Mouse (Mus musculus) Patski (cell line): ENCODE results near the gene Inhbe. TPM values are rescaled to one million over a fixed set of nuclear protein-coding genes. Genes with fewer than 3 reads are reported as not detected.

Source experiments
- ATAC-seq: fragments of 100-300 bp; one replicate; pipeline ENCODE4 v1.8.0; 2021
- CTCF ChIA-PET: fragments of 350-600 bp; sonication (Branson Sonifier 250); formaldehyde crosslinking; loops from one replicate; lab custom pipeline; 2022; ENCODE audit warnings: inconsistent platforms; lab: Charles Lee
- POLR2A ChIA-PET: fragments of 350-600 bp; sonication (Branson Sonifier 250); formaldehyde crosslinking; loops from one replicate; lab custom pipeline; 2022; ENCODE audit warnings: antibody characterized with exemption, inconsistent platforms; lab: Charles Lee
- DNase-seq: peaks from one replicate; pipeline ENCODE4 v3.0.0-alpha.2; 2011; ENCODE audit warnings: low read depth, low spot score
- H3K27me3 ChIP-seq: fragments of 371-371 bp; one replicate; pipeline ENCODE4 v1.5.1; 2021
- CTCF ChIP-seq: fragments of 100-300 bp; IDR thresholded peaks from one replicate; pipeline ENCODE4 v1.5.1; 2021
- in situ Hi-C: fragments of 300-500 bp; cut with MboI; formaldehyde crosslinking; loops from 3 replicates; pipeline ENCODE4 v1.11.1; 2018; ENCODE audit warnings: low pct_unique_long_range_greater_than_20kb, mixed read lengths
- polyA plus RNA-seq: library from polyadenylated mRNA; unstranded; gene quantifications from one replicate; pipeline ENCODE4 v1.2.3, GENCODE M21; 2021

The Inhbe gene
- polyA plus RNA-seq, 1 experiment from 2014 or later: 0.01 TPM

DNA sequence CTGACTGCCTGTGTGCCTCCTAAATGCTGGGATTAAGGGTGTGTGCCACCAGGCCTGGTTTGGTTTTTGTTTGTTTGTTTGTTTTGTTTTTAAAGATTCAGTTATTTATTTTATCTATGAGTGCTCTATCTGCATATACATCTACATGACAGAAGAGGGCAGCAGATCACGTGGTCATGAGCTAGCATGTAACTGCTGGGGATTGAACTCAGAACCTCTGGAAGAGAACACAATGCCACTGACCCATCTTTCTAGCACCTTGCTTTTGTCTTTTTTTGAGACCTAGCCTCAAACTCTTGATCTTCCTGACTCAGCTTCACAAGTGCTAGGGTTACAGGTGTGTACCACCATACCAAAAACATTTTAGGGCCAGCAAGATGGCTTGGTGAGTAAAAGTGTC is 18.9 kb downstream of the Inhbe start:
- ATAC-seq (no peak), DNase-seq (no peak)
- CTCF ChIA-PET: interaction anchor here (1.2 kb wide), 1 partner anchor 77 kb away, joined by 3 read pairs; no protein-coding TSS in a partner anchor
- POLR2A ChIA-PET: no interaction called here
- peaks cover 5% of the 10 kb centered on the region for H3K27me3 ChIP-seq
- TF ChIP-seq CTCF: no peak
- in situ Hi-C loops: no loop called here

DNA sequence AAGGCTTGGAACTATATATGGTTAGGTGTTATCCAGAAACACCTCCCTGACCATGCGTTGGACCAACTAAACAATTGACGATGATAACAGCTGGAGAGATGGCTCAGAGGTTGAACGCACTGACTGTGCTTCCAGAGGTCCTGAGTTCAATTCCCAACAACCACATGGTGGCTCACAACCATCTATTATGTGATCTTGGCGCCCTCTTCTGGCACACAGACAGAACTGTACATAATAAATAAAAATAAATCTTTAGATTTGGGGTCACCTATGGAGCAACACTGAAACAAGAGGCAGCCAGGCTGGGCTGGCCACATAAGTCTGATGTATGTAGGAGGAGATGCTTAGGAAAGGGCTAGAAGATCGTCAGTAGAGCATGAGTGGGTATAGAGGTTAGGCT is 21.1 kb downstream of the Inhbe start:
- no peak for TF ChIP-seq CTCF
- CTCF ChIA-PET: no interaction called here
- peaks cover 10% of the 10 kb centered on the region for H3K27me3 ChIP-seq
- ATAC-seq: no peak
- POLR2A ChIA-PET: interaction anchor here (0.6 kb wide), 1 partner anchor 198 kb away, joined by 5 read pairs; no protein-coding TSS in a partner anchor
- in situ Hi-C loops: no loop called here
- DNase-seq: no peak

DNA sequence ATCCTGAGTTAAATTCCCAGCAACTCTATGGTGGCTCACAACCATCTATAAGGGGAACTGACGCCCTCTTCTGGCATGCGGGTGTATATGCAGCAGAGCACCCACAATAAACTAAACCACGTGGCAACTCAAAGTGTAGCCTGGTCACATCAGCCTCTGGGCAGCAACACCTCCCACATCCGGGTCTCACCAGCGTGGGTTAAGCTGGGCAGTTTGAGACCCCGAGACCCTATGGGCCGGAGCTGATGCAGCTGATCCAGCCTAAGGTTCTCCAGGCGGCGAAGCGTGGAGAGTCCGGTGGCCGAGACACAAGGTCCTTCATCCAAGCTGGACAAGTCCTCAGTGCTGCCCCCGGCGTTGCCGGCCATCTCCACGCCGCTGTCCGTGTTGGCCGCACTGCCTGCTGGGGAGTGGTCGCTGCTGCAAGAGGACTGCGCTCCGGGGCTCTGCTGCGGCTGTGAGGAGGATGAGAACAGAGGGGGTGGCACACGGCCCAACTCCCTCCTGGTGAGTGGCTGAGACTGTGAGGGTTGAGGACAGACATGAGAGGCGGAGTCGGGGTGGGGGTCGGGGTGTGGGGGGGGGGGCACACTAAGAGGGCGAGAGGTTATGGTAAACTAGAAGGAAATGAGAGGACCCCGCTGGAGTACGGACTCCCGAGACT is 21.9 kb downstream of the Inhbe start:
- ATAC-seq (no peak), DNase-seq (no peak)
- POLR2A ChIA-PET: no interaction called here
- in situ Hi-C loops: no loop called here
- no peak for TF ChIP-seq CTCF
- peaks cover 10% of the 10 kb centered on the region for H3K27me3 ChIP-seq
- CTCF ChIA-PET: no interaction called here

DNA sequence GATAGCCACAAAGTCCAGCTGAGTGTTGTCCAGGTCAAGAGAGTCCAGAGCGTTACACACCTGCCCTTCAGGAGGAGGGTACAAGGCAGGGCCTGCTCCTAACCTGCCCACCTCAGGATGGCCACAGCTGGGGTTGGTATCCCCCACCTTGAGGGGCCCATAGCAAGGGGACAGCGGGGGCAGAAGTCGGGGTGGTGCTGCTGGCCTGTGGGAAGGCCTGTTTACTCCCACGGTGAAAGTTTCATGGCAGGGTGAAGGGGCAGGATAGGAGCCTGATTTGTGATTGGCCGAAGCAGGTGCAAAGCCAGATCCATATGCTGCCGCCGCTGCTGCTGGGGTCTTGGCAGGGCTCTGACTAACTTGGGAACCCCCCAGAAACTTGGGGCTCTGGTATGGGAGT is 24.0 kb downstream of the Inhbe start:
- peaks cover 18% of the 10 kb centered on the region for H3K27me3 ChIP-seq
- ATAC-seq: no peak
- POLR2A ChIA-PET: no interaction called here
- in situ Hi-C loops: no loop called here
- CTCF ChIA-PET: interaction anchor here (0.8 kb wide), 1 partner anchor 8 kb away, joined by 4 read pairs; no protein-coding TSS in a partner anchor
- no peak for DNase-seq
- TF ChIP-seq CTCF: no peak

DNA sequence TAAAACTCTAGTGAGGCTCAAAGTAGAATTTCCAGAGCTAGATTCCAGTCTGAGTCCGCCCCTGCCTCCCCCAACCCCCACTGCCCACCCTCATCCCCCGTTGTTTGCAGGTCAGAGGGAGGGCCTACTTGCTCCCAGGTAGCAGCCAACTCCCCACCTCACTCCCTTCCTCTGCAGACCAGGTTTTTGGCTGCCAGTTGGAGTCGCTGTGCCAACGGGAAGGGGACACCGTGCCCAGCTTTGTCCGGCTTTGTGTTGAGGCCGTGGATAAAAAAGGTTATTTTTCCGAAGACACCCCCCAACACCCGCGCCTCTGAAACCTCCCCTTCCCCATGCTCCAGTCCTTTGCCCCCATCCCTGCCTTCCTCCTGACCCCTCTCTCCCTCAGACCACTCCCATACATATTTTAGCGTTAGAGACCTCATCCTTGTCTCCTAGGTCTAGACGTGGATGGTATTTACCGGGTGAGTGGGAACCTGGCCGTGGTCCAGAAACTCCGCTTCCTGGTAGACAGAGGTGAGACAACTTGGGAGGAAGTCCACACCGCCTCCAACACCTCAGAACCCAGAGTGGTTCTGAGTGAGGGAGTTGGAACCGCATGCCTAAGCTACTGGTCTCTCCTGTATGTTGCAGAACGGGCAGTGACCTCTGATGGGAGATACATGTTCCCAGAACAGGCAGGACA is 26.6 kb downstream of the Inhbe start:
- POLR2A ChIA-PET: no interaction called here
- ATAC-seq: no peak
- in situ Hi-C loops: loop anchor here (10.0 kb wide), 1 partner anchor 213 kb away; no protein-coding TSS in a partner anchor
- CTCF ChIA-PET: interaction anchor here (0.9 to 2.2 kb wide), 2 partner anchors 11 to 15 kb away, joined by 4 to 11 read pairs; no protein-coding TSS in a partner anchor
- peaks cover 13% of the 10 kb centered on the region for H3K27me3 ChIP-seq
- no peak for TF ChIP-seq CTCF
- DNase-seq: no peak

DNA sequence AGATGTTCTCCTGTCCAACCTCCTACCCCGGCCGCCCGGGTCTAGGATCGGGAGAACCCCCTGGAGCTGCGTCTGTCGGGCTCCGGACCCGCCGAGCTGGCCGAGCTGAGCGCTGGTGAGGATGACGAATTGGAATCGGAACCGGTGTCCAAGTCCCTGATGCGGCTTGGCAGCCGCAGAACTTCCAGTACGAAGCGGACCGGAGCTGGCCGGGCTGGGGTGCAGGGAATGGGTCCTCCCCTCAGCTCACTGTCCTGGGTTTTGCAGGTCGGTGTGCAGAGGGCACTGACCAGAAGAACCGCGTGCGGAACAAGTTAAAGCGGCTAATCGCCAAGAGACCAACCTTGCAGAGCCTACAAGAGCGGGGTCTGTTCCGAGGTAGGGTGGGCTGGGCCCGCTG is 27.4 kb downstream of the Inhbe start:
- CTCF ChIA-PET: interaction anchor here (0.9 to 2.2 kb wide), 2 partner anchors 12 to 14 kb away, joined by 4 to 11 read pairs; no protein-coding TSS in a partner anchor
- ATAC-seq: no peak
- in situ Hi-C loops: loop anchor here (10.0 kb wide), 1 partner anchor 212 kb away; no protein-coding TSS in a partner anchor
- TF ChIP-seq CTCF: no peak
- POLR2A ChIA-PET: interaction anchor here (0.6 kb wide), 1 partner anchor 139 kb away, joined by 3 read pairs; no protein-coding TSS in a partner anchor
- no peak for DNase-seq
- H3K27me3 ChIP-seq: peaks cover 13% of the 10 kb centered on the region

DNA sequence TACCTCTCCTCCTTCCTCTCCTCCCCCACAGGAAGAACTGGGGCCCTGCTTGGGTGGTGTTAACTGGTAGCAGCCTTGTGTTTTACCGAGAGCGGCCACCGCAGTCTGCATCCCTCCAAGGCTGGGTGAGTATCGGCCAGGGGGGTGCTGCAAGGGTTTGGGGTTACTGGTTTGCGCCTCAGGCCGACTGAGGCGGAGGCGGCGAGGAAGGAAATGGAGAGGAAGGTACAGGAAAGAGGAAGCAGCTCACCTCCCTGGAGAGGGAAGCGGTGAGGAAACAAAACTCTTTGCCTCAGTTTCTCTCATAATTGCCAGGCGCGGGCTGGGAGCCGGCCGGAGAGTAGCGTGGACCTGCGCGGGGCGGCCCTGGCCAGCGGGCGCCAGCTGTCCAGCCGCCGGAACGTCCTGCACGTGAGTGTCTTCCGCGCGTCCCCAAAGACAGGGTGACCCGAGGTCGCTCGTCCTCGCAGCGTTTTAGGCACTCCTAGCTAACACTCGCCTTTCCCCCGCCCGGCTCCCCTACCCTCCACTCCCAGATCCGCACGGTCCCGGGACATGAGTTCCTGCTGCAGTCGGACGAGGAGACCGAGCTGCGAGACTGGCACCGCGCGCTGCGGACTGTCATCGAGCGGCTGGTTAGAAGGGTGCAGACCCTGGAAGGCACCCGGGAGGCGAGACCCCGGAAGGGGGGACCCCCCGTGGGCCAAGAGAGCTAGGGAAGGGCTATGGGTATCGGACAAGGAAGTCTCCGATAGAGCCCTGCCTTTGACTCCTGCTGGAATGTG is 28.0 kb downstream of the Inhbe start:
- ATAC-seq: no peak
- DNase-seq: no peak
- in situ Hi-C loops: loop anchor here (10.0 kb wide), 1 partner anchor 211 kb away; no protein-coding TSS in a partner anchor
- ChIA-PET POLR2A (interaction anchor here (0.6 kb wide), 1 partner anchor 139 kb away, joined by 3 read pairs; no protein-coding TSS in a partner anchor), CTCF (interaction anchor here (0.9 kb wide), 1 partner anchor 13 kb away, joined by 4 read pairs; no protein-coding TSS in a partner anchor)
- TF ChIP-seq CTCF: no peak
- H3K27me3 ChIP-seq: peaks cover 13% of the 10 kb centered on the region

DNA sequence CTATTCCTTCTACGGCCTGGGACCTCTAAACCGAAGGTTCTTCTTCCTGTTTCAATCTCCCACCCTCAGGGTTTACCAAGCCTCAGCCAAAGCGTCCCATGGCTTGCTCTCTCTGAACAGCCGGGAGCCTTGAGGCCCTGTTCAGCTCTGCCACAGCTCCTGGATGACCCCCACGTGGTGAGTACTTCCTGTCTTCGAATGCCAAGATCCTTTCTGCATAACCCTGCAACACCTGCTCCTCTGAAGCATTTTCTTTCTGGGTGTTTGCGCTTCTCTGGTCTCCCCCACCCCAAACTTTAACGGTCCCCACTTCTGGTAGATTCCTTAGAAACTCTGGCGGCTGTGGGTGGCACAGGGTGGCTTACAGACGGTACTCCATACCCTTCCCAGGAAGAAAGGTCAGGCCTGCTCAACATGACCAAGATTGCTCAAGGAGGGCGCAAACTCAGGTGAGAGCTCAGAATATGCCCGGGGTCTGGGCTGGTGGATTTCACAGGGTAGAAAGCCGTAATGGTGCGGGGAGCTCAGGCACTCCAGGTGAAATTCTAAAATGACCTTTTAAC is 28.7 kb downstream of the Inhbe start:
- POLR2A ChIA-PET: no interaction called here
- DNase-seq (no peak), ATAC-seq (no peak)

DNA sequence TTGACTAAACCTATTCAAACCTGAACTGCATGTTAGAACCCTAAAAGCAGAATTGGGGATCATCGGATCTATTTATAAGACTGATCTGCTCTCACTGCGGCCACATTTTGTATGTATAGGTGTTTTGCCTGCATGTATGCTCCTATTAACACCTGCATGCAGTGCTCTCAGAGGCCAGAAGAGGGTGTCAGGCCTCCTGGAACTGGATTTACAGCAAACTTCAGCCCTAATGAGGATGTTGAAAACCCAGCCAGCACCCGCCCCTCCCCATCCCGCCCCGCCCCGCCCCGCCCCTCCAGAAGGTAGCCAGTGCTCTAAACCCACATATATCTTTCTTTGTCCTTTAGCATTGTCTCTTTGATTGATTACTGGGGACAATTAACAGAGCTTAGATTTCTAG is 29.7 kb downstream of the Inhbe start:
- in situ Hi-C loops: loop anchor here (10.0 kb wide), 1 partner anchor 210 kb away; no protein-coding TSS in a partner anchor
- no peak for TF ChIP-seq CTCF
- ATAC-seq: no peak
- ChIA-PET CTCF (interaction anchor here (0.7 to 4.0 kb wide), 3 partner anchors 14 to 27 kb away, joined by 3 to 17 read pairs (median 5); partner anchors contain the start of gene Gli1), POLR2A (no interaction called here)
- H3K27me3 ChIP-seq: peaks cover 11% of the 10 kb centered on the region
- DNase-seq: no peak

More for the DNA sequence above, 28.7 kb downstream of the Inhbe start:
- CTCF ChIA-PET: no interaction called here
- no peak for TF ChIP-seq CTCF
- peaks cover 13% of the 10 kb centered on the region for H3K27me3 ChIP-seq
- in situ Hi-C loops: loop anchor here (10.0 kb wide), 1 partner anchor 211 kb away; no protein-coding TSS in a partner anchor
